Mouse (Mus musculus) bone marrow macrophage, adult 2 months (primary cell): ENCODE measurements around the gene Bmpr1b.

ENCODE experiments used
- CTCF ChIP-seq: IDR thresholded peaks from 2 replicates; pipeline ENCODE4 v1.5.1; 2012; ENCODE audit warnings: low read depth, mild to moderate bottlenecking, low read length, moderate library complexity
- POLR2A ChIP-seq: IDR thresholded peaks from 2 replicates; pipeline ENCODE4 v1.6.1; 2012; ENCODE audit warnings: mild to moderate bottlenecking, low read depth, low read length, borderline replicate concordance

DNA sequence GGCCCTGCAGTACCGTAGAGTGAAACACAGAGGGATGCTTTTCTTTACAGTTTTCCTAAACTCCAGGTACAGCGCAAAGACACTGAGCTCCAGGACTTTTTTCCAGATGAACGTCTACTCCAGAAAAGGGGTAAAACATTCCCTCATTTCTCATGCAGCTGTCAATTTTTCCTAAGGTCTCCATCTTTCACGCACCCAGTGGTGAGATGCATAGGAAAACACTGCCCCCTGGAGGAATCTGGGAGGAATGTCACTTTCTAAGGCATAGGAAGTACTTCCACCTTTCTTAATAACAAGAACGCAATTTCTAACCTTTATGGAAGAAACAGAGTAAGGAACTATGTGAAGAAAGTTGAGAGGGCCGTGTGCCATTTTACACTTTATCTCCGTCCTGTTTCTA, 330.4 kb downstream of the Bmpr1b start:
- no peak for TF ChIP-seq POLR2A
- TF ChIP-seq CTCF = no peak
